Mouse (Mus musculus): ENCODE data around the gene Ticrr.
A peak's percentile ranks its signal among the peaks of the same experiment; 100 is the strongest.

Gene Ticrr

GRCm38 (mm10) chr7:79680231-79680630 is 20.2 kb downstream of the Ticrr start:
- DNase-seq (ENCODE audit: low read depth in 2 of 2, low spot score in 2 of 2): no peak

- DNase-seq (ENCODE audit: low read depth in 2 of 2, low spot score in 2 of 2): no peak
Measured at GRCm38 (mm10) chr7:79696495-79696894, 36.5 kb downstream of the Ticrr start.

GRCm38 (mm10) chr7:79702755-79703154 is 42.8 kb downstream of the Ticrr start:
- DNase-seq (ENCODE audit: low read depth in 2 of 2, low spot score in 2 of 2): no peak

- no peak for DNase-seq (ENCODE audit: low read depth in 2 of 2, low spot score in 2 of 2)
Measured at GRCm38 (mm10) chr7:79705210-79705609, 45.2 kb downstream of the Ticrr start.

GRCm38 (mm10) chr7:79710130-79710607 is 50.2 kb downstream of the Ticrr start:
- no peak for DNase-seq (ENCODE audit: low read depth in 2 of 2, low spot score in 2 of 2)

GRCm38 (mm10) chr7:79710831-79711230 is 50.8 kb downstream of the Ticrr start:
- DNase-seq (ENCODE audit: low read depth in 2 of 2, low spot score in 2 of 2): no peak

GRCm38 (mm10) chr7:79715187-79715981 is 55.4 kb downstream of the Ticrr start, which contains the start of gene Kif7:
Gene Kif7 (minus strand): TSS chr7:79715720.
- DNase-seq (ENCODE audit: low read depth in 2 of 2, low spot score in 2 of 2): peak; percentile 27 to 39

- peak; percentile 44 to 46 for DNase-seq (ENCODE audit: low read depth in 2 of 2, low spot score in 2 of 2)
Measured at GRCm38 (mm10) chr7:79721386-79721977, 61.5 kb downstream of the Ticrr start.

- DNase-seq (ENCODE audit: low read depth in 2 of 2, low spot score in 2 of 2): peak; percentile 32 to 45
Measured at GRCm38 (mm10) chr7:79727091-79727490, 67.1 kb downstream of the Ticrr start.

- peak; percentile 56 to 76 for DNase-seq (ENCODE audit: low read depth in 2 of 2, low spot score in 2 of 2)
Measured at GRCm38 (mm10) chr7:79728219-79728618, 68.2 kb downstream of the Ticrr start.

GRCm38 (mm10) chr7:79729169-79729568 is 69.2 kb downstream of the Ticrr start:
- DNase-seq (ENCODE audit: low read depth in 2 of 2, low spot score in 2 of 2): peak; percentile 56 to 67

- DNase-seq (ENCODE audit: low read depth in 2 of 2, low spot score in 2 of 2): no peak
Measured at GRCm38 (mm10) chr7:79729743-79730370, 69.9 kb downstream of the Ticrr start.

GRCm38 (mm10) chr7:79731438-79731837 is 71.4 kb downstream of the Ticrr start:
- DNase-seq (ENCODE audit: low read depth in 2 of 2, low spot score in 2 of 2): no peak

GRCm38 (mm10) chr7:79732622-79733021 is 72.6 kb downstream of the Ticrr start, which contains the start of gene Plin1:
Gene Plin1 (minus strand): TSS chr7:79732903.
- no peak for DNase-seq (ENCODE audit: low read depth in 2 of 2, low spot score in 2 of 2)

GRCm38 (mm10) chr7:79734563-79734962 is 74.6 kb downstream of the Ticrr start:
- DNase-seq (ENCODE audit: low read depth in 2 of 2, low spot score in 2 of 2): no peak

GRCm38 (mm10) chr7:79736511-79736910 is 76.5 kb downstream of the Ticrr start:
- DNase-seq (ENCODE audit: low read depth in 2 of 2, low spot score in 2 of 2): no peak

GRCm38 (mm10) chr7:79738913-79739312 is 78.9 kb downstream of the Ticrr start:
- no peak for DNase-seq (ENCODE audit: low read depth in 2 of 2, low spot score in 2 of 2)

GRCm38 (mm10) chr7:79740279-79740678 is 80.3 kb downstream of the Ticrr start:
- no peak for DNase-seq (ENCODE audit: low read depth in 2 of 2, low spot score in 2 of 2)

GRCm38 (mm10) chr7:79742277-79742658 is 82.3 kb downstream of the Ticrr start:
- DNase-seq (ENCODE audit: low read depth in 2 of 2, low spot score in 2 of 2): no peak

- peak; percentile 56 to 80 for DNase-seq (ENCODE audit: low read depth in 2 of 2, low spot score in 2 of 2)
Measured at GRCm38 (mm10) chr7:79742659-79743536, 82.9 kb downstream of the Ticrr start, which contains the start of the genes Pex11a and Wdr93. Gene Pex11a (minus strand): TSS chr7:79743131. Gene Wdr93 (plus strand): TSS chr7:79743163.

- DNase-seq (ENCODE audit: low read depth in 2 of 2, low spot score in 2 of 2): no peak
Measured at GRCm38 (mm10) chr7:79744051-79744450, 84.1 kb downstream of the Ticrr start.
